Comparison of ENCODE assay signal across 22 mouse cellular contexts in genomic region chr3:38795646-38796301, GRCm38 (mm10).
A peak's percentile ranks its signal among the peaks of the same experiment; 100 is the strongest.
DNase-seq lines count a peak whose midpoint lies in the region; ATAC-seq and TF ChIP-seq lines count a peak whose summit lies in the region.
"Had no signal": no experiment of that assay in that cellular context is flagged by ENCODE, and none has a peak within 500 bp of the region (broad histone marks: within the 10 kb centered on the region; RNA-seq: fewer than 3 reads in every experiment).

No protein-coding gene starts in this region.

- ATAC-seq in hindbrain, embryonic 13.5 days (ENCODE audit: low FRiP score): no peak
- peak; percentile 59; the same call in 1 of the 2 replicates for ATAC-seq in hindbrain, postnatal 0 days
- ATAC-seq in midbrain, postnatal 0 days (ENCODE audit: low FRiP score): peak; percentile 77; the same call in 1 of the 2 replicates
- ATAC-seq in heart, embryonic 12.5 days (ENCODE audit: insufficient number of reproducible peaks, low FRiP score): no peak
- ATAC-seq: inflammation-experienced regulatory T-cells, adult 6 months; liver, embryonic 12.5 days had no signal

- no peak overlapping the region for H3K4me2 ChIP-seq in hindbrain, embryonic 13.5 days
- no peak overlapping the region for H3K4me2 ChIP-seq in hindbrain, postnatal 0 days (ENCODE audit: low read depth, low read length)
- no peak overlapping the region for H3K4me2 ChIP-seq in midbrain, postnatal 0 days (ENCODE audit: low read depth, low read length, poor library complexity, severe bottlenecking)
- no peak overlapping the region for H3K4me2 ChIP-seq in heart, embryonic 12.5 days
- H3K4me2 ChIP-seq: embryonic facial prominence, embryonic 12.5 days; limb, embryonic 12.5 days; liver, embryonic 12.5 days; lung, embryonic 14.5 days had no signal

- no peaks in the 10 kb centered on the region for H3K36me3 ChIP-seq in hindbrain, embryonic 13.5 days
- H3K36me3 ChIP-seq in hindbrain, embryonic 10.5 days: no peaks in the 10 kb centered on the region
- H3K36me3 ChIP-seq in hindbrain, postnatal 0 days (ENCODE audit: insufficient read depth, low read length): no peaks in the 10 kb centered on the region
- H3K36me3 ChIP-seq in midbrain, postnatal 0 days (ENCODE audit: insufficient read depth, low read length): no peaks in the 10 kb centered on the region
- H3K36me3 ChIP-seq in heart, embryonic 12.5 days: no peaks in the 10 kb centered on the region
- no peaks in the 10 kb centered on the region for H3K36me3 ChIP-seq in thymus, adult 2 months (ENCODE audit: control insufficient read depth, insufficient read depth, low read length)
- H3K36me3 ChIP-seq: embryonic facial prominence, embryonic 12.5 days; heart, embryonic 10.5 days; limb, embryonic 12.5 days; liver, embryonic 12.5 days had no signal

- H3K4me1 ChIP-seq in hindbrain, embryonic 13.5 days (replicated peaks): peaks cover 23% of the 10 kb centered on the region
- H3K4me1 ChIP-seq in hindbrain, embryonic 10.5 days (replicated peaks): peaks cover 7% of the 10 kb centered on the region
- H3K4me1 ChIP-seq in hindbrain, postnatal 0 days (ENCODE audit: insufficient read depth, low read length): no peaks in the 10 kb centered on the region
- peaks cover 7% of the 10 kb centered on the region; the same call in 1 of the 2 replicates for H3K4me1 ChIP-seq in midbrain, postnatal 0 days (ENCODE audit: insufficient read depth, low read length)
- no peaks in the 10 kb centered on the region for H3K4me1 ChIP-seq in heart, embryonic 12.5 days (replicated peaks)
- H3K4me1 ChIP-seq in thymus, adult 2 months (replicated peaks; ENCODE audit: control insufficient read depth, insufficient read depth, low read length): no peaks in the 10 kb centered on the region
- H3K4me1 ChIP-seq: embryonic facial prominence, embryonic 12.5 days; heart, embryonic 10.5 days; limb, embryonic 12.5 days; liver, embryonic 12.5 days had no signal

- H3K4me3 ChIP-seq in hindbrain, embryonic 13.5 days: no peak overlapping the region
- H3K4me3 ChIP-seq in hindbrain, embryonic 10.5 days: no peak overlapping the region
- H3K4me3 ChIP-seq in hindbrain, postnatal 0 days (ENCODE audit: low read length): no peak overlapping the region
- no peak overlapping the region for H3K4me3 ChIP-seq in midbrain, postnatal 0 days (ENCODE audit: low read depth, low read length)
- no peak overlapping the region for H3K4me3 ChIP-seq in heart, embryonic 12.5 days
- no peak overlapping the region for H3K4me3 ChIP-seq in thymus, adult 2 months (ENCODE audit: control insufficient read depth, insufficient read depth, low read length)
- H3K4me3 ChIP-seq: embryonic facial prominence, embryonic 12.5 days; erythroblast, embryonic 14.5 days; heart, embryonic 10.5 days; limb, embryonic 12.5 days; liver, embryonic 12.5 days had no signal

- no peak overlapping the region for H3K9ac ChIP-seq in hindbrain, embryonic 13.5 days
- no peak overlapping the region for H3K9ac ChIP-seq in hindbrain, postnatal 0 days (replicated peaks; ENCODE audit: low read length)
- H3K9ac ChIP-seq in midbrain, postnatal 0 days (replicated peaks; ENCODE audit: low read length, poor library complexity, severe bottlenecking): no peak overlapping the region
- H3K9ac ChIP-seq in heart, embryonic 12.5 days: no peak overlapping the region
- H3K9ac ChIP-seq: embryonic facial prominence, embryonic 12.5 days; limb, embryonic 12.5 days; liver, embryonic 12.5 days; lung, embryonic 14.5 days had no signal

- no peaks in the 10 kb centered on the region for H3K27me3 ChIP-seq in hindbrain, embryonic 13.5 days
- no peaks in the 10 kb centered on the region; the same call in 1 of the 2 replicates for H3K27me3 ChIP-seq in hindbrain, embryonic 10.5 days (ENCODE audit: insufficient read depth, poor library complexity, severe bottlenecking)
- no peaks in the 10 kb centered on the region for H3K27me3 ChIP-seq in hindbrain, postnatal 0 days (ENCODE audit: insufficient read depth, low read length)
- no peaks in the 10 kb centered on the region for H3K27me3 ChIP-seq in midbrain, postnatal 0 days (ENCODE audit: insufficient read depth, low read length)
- H3K27me3 ChIP-seq in heart, embryonic 12.5 days (replicated peaks): no peaks in the 10 kb centered on the region
- H3K27me3 ChIP-seq in thymus, adult 2 months (ENCODE audit: control insufficient read depth, insufficient read depth, low read length): no peaks in the 10 kb centered on the region; the same call in 1 of the 2 replicates
- H3K27me3 ChIP-seq: embryonic facial prominence, embryonic 12.5 days; limb, embryonic 12.5 days; liver, embryonic 12.5 days had no signal

- DNase-seq in hindbrain, embryonic 10.5 days (ENCODE audit: low spot score): no peak
- DNase-seq in right cerebral cortex, postnatal 25 days: peak; percentile 8
- no peak for DNase-seq in right cerebral cortex, adult 18-20 months
- DNase-seq in hindbrain, postnatal 0 days (ENCODE audit: low spot score): peak; percentile 28
- DNase-seq in midbrain, postnatal 0 days (ENCODE audit: low spot score): peak; percentile 42
- DNase-seq in thymus, adult 2 months: no peak
- DNase-seq: cerebellum, adult 9-10 months; gastrocnemius, postnatal 36 days; heart, postnatal 14 days; kidney, adult 2 months; kidney, postnatal 10 days; lung, embryonic 14.5 days; lung, postnatal 36 days; thymus, postnatal 4 days had no signal

- WGBS in hindbrain, embryonic 13.5 days: 67% methylated on average over 11 of the region's 11 CpGs
- WGBS in hindbrain, embryonic 10.5 days: 81% methylated on average over 11 of the region's 11 CpGs
- WGBS in hindbrain, postnatal 0 days: 52% methylated on average over 11 of the region's 11 CpGs
- 44% methylated on average over 11 of the region's 11 CpGs for WGBS in midbrain, postnatal 0 days
- WGBS in heart, embryonic 12.5 days: 83% methylated on average over 11 of the region's 11 CpGs
- 90% methylated on average over 11 of the region's 11 CpGs for WGBS in thymus, adult 2 months

- H3K9me3 ChIP-seq in hindbrain, embryonic 13.5 days: no peaks in the 10 kb centered on the region
- no peaks in the 10 kb centered on the region for H3K9me3 ChIP-seq in hindbrain, embryonic 10.5 days
- H3K9me3 ChIP-seq in hindbrain, postnatal 0 days (ENCODE audit: low read length): no peaks in the 10 kb centered on the region
- no peaks in the 10 kb centered on the region for H3K9me3 ChIP-seq in midbrain, postnatal 0 days (ENCODE audit: low read length)
- no peaks in the 10 kb centered on the region for H3K9me3 ChIP-seq in heart, embryonic 12.5 days (replicated peaks)
- H3K9me3 ChIP-seq: embryonic facial prominence, embryonic 12.5 days; heart, embryonic 10.5 days; limb, embryonic 12.5 days; liver, embryonic 12.5 days had no signal

- 0 out of 2 replicates have a peak overlapping the region, but pooled peaks have one; percentile 36 for H3K27ac ChIP-seq in hindbrain, embryonic 13.5 days
- no peak overlapping the region for H3K27ac ChIP-seq in hindbrain, embryonic 10.5 days
- H3K27ac ChIP-seq in hindbrain, postnatal 0 days: 0 out of 2 replicates have a peak overlapping the region, but pooled peaks have one; percentile 20
- H3K27ac ChIP-seq in midbrain, postnatal 0 days (ENCODE audit: low read depth, low read length): peak overlapping the region; percentile 38
- H3K27ac ChIP-seq in heart, embryonic 12.5 days (ENCODE audit: poor library complexity, severe bottlenecking): no peak overlapping the region
- H3K27ac ChIP-seq in thymus, adult 2 months (ENCODE audit: control insufficient read depth, insufficient read depth, low read length): no peak overlapping the region
- H3K27ac ChIP-seq: embryonic facial prominence, embryonic 12.5 days; heart, embryonic 10.5 days; limb, embryonic 12.5 days; liver, embryonic 12.5 days had no signal

- no peak for TF ChIP-seq CTCF in hindbrain, postnatal 0 days (IDR thresholded peaks at IDR 0.05; ENCODE audit: low read depth)
- TF ChIP-seq CTCF in midbrain, postnatal 0 days (IDR thresholded peaks at IDR 0.05): no peak
- TF ChIP-seq CTCF in thymus, adult 2 months (IDR thresholded peaks at IDR 0.05; ENCODE audit: borderline replicate concordance, control insufficient read depth, extremely low read depth, insufficient read depth, low read length, poor library complexity): no peak

- TF ChIP-seq POLR2A in thymus, adult 2 months (IDR thresholded peaks at IDR 0.05; ENCODE audit: control insufficient read depth, extremely low read depth, insufficient read depth, low read length, poor library complexity): no peak

Comparison
In these comparisons a context has a peak if more than half of its experiments do, and no peak if none do; other contexts are left out.
1. ATAC-seq: peak in hindbrain, postnatal 0 days (single experiment) and midbrain, postnatal 0 days (single experiment); none in hindbrain, embryonic 13.5 days (single experiment) and heart, embryonic 12.5 days (single experiment).
2. H3K27ac ChIP-seq: peak in hindbrain, embryonic 13.5 days (single experiment), hindbrain, postnatal 0 days (single experiment) and midbrain, postnatal 0 days (single experiment); none in hindbrain, embryonic 10.5 days (single experiment), heart, embryonic 12.5 days (single experiment) and thymus, adult 2 months (single experiment).
3. DNase-seq: peak in right cerebral cortex, postnatal 25 days (single experiment), hindbrain, postnatal 0 days (single experiment) and midbrain, postnatal 0 days (single experiment); none in hindbrain, embryonic 10.5 days (single experiment), right cerebral cortex, adult 18-20 months (single experiment) and thymus, adult 2 months (single experiment).